Mouse (Mus musculus): ENCODE results near the gene Rph3al.

DNA sequence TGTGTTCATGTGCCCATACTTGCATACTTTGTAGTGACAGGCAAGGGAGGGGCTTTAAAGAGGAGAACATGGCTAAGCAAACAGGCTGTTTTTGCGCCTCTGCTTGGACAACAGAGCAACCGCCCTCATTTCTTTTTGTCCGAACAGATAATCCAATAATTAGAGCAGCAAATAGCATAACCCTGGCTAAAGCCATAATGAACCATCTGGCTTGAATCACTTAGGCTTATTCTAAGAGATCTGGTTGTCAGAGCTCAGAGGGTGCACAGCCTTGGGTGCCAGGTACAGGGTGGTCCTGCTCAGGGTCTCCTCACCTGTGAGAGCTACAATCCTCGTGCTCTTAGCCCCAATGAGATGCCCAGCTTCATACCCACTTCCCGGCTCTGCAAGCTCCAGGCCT is 144.9 kb downstream of the Rph3al start:
- TF ChIP-seq POLR2A (IDR thresholded peaks at IDR 0.05; ENCODE audit: insufficient read depth, low read depth, low read length) (no peak), CTCF (IDR thresholded peaks at IDR 0.05; ENCODE audit: insufficient read depth, low read depth, low read length) (no peak)
